Mouse (Mus musculus) frontal cortex, adult (tissue): ENCODE results near the gene Atp2b2.

Source experiments
- ATAC-seq: cut with Nextera tagmentation; 2 replicates; pipeline ENCODE4 v1.9.2; 2017; ENCODE audit warnings: mild to moderate bottlenecking, moderate library complexity, mixed read lengths; ENCODE audit not compliant: low TSS enrichment

The Atp2b2 gene

GRCm38 (mm10) chr6:113890023-113890857, 152.2 kb downstream of the Atp2b2 start:
- ATAC-seq = peak; percentile 24; the same call in 1 of the 2 replicates

DNA sequence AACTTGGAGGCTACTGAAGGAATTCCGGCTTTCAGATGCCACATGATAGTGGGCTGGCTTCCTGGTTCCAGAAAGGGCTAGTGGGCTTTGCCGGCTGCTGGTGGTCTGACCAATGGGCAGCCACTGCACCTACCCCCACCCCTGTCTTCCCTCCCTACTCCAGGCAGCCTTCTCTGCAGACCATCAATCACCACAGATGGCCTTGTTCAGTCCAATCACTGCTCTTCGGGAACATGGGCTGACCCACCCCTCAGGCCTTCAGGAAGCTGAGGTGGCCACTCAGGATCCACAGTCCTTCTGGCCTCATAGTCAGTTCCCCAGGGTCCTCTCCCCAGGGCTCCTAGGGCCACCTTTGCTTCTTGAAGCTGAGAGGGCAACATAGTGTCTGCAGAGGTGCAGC, 153.2 kb downstream of the Atp2b2 start:
- ATAC-seq = no peak

DNA sequence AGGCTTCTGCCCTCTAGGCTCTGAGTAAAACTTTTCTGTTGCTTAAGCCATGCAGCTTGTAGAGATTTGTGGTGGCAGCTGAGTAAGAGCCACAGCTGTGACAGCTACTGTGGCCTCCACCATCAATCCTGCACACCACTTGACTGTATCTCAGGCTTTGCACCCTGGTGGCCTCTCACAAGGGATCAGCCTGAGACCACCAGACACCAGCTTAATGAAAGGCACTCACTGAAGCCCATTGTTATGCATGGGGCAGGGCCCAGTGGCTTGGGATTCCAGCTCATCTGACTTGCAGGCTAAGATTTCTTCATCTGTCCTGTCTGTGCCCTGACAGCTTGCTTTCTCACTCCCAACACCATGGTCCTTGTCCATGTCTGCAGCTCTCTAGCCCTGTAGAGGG, 155.5 kb downstream of the Atp2b2 start:
- no peak for ATAC-seq

- ATAC-seq = no peak
These were observed 157.6 kb downstream of the Atp2b2 start for GRCm38 (mm10) chr6:113884806-113885205.

DNA sequence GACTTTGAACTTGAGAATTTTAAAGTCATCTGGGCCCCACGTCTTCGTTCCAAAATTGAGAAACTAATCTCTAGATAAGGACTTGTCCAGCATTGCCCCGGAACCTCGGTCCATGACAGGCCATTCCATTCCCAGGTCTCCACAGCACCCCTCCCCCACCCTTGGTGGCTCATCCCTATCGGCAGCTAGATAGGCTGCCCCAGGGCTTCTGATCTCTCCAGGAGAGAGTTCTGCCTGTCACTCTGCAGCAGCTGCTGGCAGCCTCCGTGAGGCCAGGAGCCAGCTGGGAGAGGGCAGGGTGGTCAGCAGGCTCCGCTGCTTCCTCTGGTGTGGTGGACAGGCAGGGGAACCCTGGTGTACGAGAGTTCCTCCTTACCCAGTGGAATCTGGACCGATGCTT, 159.2 kb downstream of the Atp2b2 start:
- no peak for ATAC-seq

GRCm38 (mm10) chr6:113882396-113882795, 160.0 kb downstream of the Atp2b2 start:
- peak; percentile 63 for ATAC-seq

GRCm38 (mm10) chr6:113881561-113882243, 160.7 kb downstream of the Atp2b2 start:
- ATAC-seq = peak; percentile 25; the same call in 1 of the 2 replicates

DNA sequence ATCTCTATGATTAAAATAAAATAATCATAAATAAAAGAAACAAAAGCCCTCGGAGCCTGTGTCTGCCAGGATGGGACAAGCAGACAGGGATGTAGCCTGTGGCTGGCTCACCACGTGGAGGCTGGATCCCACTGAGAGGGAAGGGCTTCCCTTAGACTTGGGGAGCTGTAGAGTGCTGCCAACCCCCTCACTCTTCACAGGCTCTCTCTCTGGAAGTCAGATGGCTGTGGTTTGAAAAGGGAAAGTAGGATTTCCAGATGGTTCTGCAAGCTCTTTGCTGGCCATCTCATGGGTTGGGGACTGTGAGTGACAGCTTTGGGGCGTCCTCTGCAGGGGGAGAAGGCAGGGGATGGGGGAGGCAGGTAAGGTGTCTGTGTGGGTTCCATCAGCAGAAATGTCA, 163.0 kb downstream of the Atp2b2 start:
- ATAC-seq = peak; percentile 6; the same call in 1 of the 2 replicates

- no peak for ATAC-seq
These were observed 163.8 kb downstream of the Atp2b2 start for GRCm38 (mm10) chr6:113878510-113879128.

- no peak for ATAC-seq
These were observed 165.8 kb downstream of the Atp2b2 start for GRCm38 (mm10) chr6:113876585-113876984.

DNA sequence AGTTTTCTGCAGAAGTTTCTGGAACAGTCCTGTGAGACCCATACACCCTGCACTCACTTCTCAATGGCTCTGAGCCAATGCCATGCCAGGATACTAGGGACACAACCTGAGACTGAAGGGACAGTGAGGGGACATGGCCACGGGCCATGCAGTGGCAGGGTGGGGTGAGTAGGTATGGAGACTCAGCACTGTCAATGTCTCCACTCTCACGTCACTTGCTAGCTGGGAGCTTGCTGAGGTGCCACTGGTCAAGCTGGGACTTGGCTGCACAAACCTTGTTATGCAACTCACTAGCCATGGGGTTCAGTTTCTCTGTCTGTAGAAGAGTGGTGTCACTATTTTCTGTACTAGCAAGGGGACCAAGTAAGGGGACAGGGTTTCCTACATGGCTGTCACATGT, 167.2 kb downstream of the Atp2b2 start:
- no peak for ATAC-seq

- ATAC-seq = no peak
These were observed 169.8 kb downstream of the Atp2b2 start for GRCm38 (mm10) chr6:113872654-113873053.

DNA sequence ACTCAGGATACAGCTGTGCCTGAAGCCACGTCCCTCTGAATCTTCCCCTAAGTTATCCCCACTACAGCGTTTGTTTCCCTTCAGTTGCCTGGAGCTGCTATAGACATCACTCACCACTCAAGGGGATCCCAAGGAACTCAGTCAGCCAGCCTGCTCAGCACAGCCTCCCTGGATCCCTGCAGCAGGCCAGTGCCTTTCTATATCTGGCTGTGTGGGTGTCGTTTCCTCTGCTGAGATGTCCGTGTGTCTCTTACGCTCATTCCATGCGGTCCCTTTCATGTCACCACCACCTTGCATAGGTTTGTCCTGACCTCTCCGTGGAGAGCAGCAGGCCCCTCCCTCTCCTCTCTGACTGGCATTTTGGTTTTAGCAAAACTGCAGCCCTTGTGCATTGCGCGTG, 171.6 kb downstream of the Atp2b2 start:
- peak; percentile 71 for ATAC-seq

- no peak for ATAC-seq
These were observed 173.9 kb downstream of the Atp2b2 start for GRCm38 (mm10) chr6:113868552-113868951.

DNA sequence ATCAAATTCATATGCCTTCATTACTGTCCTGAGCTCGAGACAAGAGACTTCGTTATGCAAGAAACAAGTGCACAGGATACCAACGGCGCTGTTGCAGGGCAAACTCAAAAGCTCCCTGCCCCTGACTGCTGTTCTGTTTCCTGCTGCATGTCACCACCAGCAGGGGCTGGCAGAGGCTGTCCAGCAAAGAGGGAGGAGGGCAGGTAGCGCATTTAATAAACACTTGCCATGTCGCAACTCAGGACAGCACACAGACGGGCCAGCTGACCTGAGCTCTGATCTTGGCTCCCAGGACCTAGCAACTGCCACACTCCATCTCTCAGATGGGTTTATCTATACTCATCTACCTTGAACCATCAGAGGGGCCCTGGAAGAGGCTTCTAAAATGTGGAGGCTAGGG, 176.7 kb downstream of the Atp2b2 start:
- ATAC-seq = no peak

GRCm38 (mm10) chr6:113864812-113865211, 177.6 kb downstream of the Atp2b2 start:
- ATAC-seq = peak; percentile 51; the same call in 1 of the 2 replicates

DNA sequence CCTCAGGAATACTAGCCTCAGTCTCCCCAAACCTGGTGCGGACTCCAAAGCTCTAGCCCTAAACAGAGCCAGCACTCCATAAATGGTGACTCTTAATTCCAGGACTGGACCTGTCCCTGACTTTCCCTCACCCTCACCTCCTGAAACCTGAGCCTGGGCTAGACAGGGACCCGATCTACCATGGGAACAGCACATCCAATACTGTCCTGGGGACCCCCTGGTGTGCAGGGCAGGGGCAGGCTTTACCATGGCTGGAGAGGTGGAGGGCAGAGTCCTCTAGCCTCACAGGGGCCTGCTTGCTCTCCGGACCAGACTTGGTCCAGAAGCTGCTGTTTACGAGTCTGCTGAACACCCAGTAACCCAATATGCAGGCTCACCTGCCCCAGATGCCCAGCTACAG, 179.5 kb downstream of the Atp2b2 start:
- no peak for ATAC-seq

GRCm38 (mm10) chr6:113861938-113862337, 180.5 kb downstream of the Atp2b2 start:
- ATAC-seq = no peak

GRCm38 (mm10) chr6:113861375-113861770, 181.0 kb downstream of the Atp2b2 start:
- ATAC-seq = no peak

DNA sequence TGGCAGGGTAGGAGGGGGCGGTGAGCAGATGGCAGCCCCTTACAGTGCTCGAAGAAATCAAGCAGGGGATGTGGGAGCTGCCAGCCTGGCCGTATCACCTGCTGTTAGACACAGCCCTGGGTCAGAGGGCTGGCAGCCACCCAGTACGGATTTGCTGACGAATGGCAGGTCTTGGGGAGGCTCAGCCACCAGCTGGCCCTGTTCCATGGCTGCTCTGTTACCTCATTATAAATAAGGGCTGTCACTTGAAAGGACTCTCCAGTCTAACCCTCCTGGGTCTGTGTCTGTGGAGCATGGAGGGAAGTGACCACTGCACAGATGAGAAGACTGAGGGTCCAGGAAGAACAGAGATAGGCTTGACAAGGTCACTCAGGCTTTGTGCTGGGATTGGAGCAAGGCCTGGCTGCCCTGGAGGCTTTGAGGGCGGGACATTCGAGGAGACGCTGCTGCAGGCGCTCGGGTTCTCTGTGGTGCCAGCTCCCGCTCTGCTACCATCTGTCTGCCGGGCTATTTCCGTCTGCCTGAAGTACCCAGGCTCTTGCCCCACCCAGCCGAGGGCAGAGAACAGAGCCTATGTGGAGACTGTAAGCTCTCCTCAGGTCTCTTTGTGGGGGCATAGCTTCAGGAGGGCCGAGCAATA, 181.6 kb downstream of the Atp2b2 start:
- peak; percentile 33 for ATAC-seq

DNA sequence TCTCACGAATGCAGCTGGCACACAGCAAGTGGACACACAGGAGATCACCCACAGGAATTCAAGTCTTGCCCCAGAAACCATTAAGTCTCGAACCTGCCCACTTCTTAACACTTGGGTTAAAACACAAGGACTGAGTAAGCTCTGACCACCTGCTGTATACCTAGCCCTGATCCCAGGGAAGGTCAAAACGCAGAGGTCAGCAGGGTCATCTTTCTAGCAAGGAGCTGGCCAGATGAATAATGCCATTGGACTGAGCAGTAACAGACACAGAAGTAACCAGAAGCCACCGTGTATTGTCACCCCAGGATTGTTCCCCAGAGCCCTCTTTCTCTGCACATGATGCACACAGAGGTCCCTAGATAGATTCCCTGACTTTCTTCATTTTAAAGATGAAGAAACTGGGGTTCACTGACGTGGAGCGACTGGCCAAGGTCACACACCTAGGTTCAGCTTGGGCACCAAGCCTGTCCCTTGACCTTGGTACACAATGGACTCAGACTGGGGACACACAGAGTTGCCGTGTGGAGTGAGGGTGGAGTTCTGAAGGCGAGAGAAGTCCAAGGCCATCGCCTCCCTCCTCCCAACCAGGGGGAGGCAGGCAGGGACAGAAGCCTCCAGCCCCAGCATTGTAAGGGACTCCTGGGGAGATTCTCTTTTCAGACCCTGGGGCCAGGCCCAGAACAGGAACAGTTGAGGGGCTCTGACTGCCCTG, 182.2 kb downstream of the Atp2b2 start:
- no peak for ATAC-seq
